Mouse (Mus musculus): ENCODE data around the gene Fbxl17.

DNA sequence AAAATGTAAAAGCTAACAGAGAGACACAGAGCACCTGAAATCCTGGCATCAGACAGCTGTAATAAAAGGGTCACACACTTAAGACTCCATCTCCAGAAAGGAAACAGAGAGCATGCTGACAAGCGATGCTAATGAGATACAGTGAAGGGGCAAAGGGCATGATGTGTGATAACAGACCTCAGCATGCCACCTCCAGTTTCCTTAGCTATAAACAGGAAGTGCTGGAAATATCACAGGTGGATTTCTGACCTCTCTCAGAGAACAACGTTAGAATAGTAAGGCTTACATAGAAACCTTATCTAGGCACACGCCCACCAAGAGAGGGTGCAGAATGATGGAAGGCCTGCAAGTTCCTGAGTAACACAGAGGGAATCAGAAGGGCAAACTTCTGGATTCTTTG is 88.3 kb downstream of the Fbxl17 start:
- TF ChIP-seq POLR2AphosphoS5 (IDR thresholded peaks at IDR 0.05; ENCODE audit: insufficient replicate concordance, low read depth, low read length) = no peak
- TF ChIP-seq CTCF (IDR thresholded peaks at IDR 0.05; ENCODE audit: low read depth, low read length) = no peak
- no peak for TF ChIP-seq GATA1 (IDR thresholded peaks at IDR 0.05; ENCODE audit: borderline replicate concordance, low read length)
